Mouse (Mus musculus): ENCODE data around the gene Thbd.

GRCm38 (mm10) chr2:148365227-148365626 is 42.8 kb downstream of the Thbd start:
- TF ChIP-seq POLR2A (IDR thresholded peaks at IDR 0.05; ENCODE audit: borderline replicate concordance, extremely low read depth, low read depth, low read length) (no peak), CTCF (IDR thresholded peaks at IDR 0.05; ENCODE audit: insufficient read depth, low read length) (no peak)

Data from lung, adult 2 months (tissue).